Mouse (Mus musculus): ENCODE data around the gene Fancb. TPM values are rescaled to one million over a fixed set of nuclear protein-coding genes. Genes with fewer than 3 reads are reported as not detected.

The Fancb gene
- polyA plus RNA-seq, 1 experiment, result 11.2 TPM

GRCm38 (mm10) chrX:164971206-164971605 lies 9.2 kb upstream of the Fancb start:
- H3K9ac ChIP-seq (ENCODE audit: low read depth, poor library complexity, severe bottlenecking), result no peak overlapping the region
- H3K27me3 ChIP-seq (ENCODE audit: control insufficient read depth, insufficient read depth, low read length, poor library complexity, severe bottlenecking), result no peaks in the 10 kb centered on the region
- no peaks in the 10 kb centered on the region for H3K9me3 ChIP-seq (replicated peaks; ENCODE audit: control insufficient read depth, insufficient read depth, low read length, poor library complexity, severe bottlenecking)
- no peaks in the 10 kb centered on the region for H3K36me3 ChIP-seq (ENCODE audit: control insufficient read depth, insufficient read depth, low read length, poor library complexity, severe bottlenecking)
- TF ChIP-seq EP300 (IDR thresholded peaks at IDR 0.05; ENCODE audit: insufficient read depth, low read depth, low read length), result no peak
- TF ChIP-seq CTCF (IDR thresholded peaks at IDR 0.05; ENCODE audit: low read depth, low read length), result no peak
- TF ChIP-seq POLR2A (IDR thresholded peaks at IDR 0.05; ENCODE audit: insufficient read depth, low read length), result no peak
- no peak overlapping the region for H3K27ac ChIP-seq (ENCODE audit: insufficient read depth, low read length)
- H3K4me3 ChIP-seq (ENCODE audit: low read depth, low read length), result no peak overlapping the region
- H3K4me1 ChIP-seq (ENCODE audit: control insufficient read depth, insufficient read depth, low read length), result no peaks in the 10 kb centered on the region

GRCm38 (mm10) chrX:164978866-164979265 lies 1.5 kb upstream of the Fancb start:
- Histone ChIP-seq H3K36me3 (ENCODE audit: control insufficient read depth, insufficient read depth, low read length, poor library complexity, severe bottlenecking) (no peaks in the 10 kb centered on the region), H3K27ac (ENCODE audit: insufficient read depth, low read length) (no peak overlapping the region), H3K27me3 (ENCODE audit: control insufficient read depth, insufficient read depth, low read length, poor library complexity, severe bottlenecking) (no peaks in the 10 kb centered on the region), H3K4me1 (ENCODE audit: control insufficient read depth, insufficient read depth, low read length) (peaks cover 2% of the 10 kb centered on the region), H3K9ac (ENCODE audit: low read depth, poor library complexity, severe bottlenecking) (no peak overlapping the region), H3K4me3 (ENCODE audit: low read depth, low read length) (no peak overlapping the region), H3K9me3 (replicated peaks; ENCODE audit: control insufficient read depth, insufficient read depth, low read length, poor library complexity, severe bottlenecking) (no peaks in the 10 kb centered on the region)
- TF ChIP-seq CTCF (IDR thresholded peaks at IDR 0.05; ENCODE audit: low read depth, low read length), result no peak
- no peak for TF ChIP-seq EP300 (IDR thresholded peaks at IDR 0.05; ENCODE audit: insufficient read depth, low read depth, low read length)
- no peak for TF ChIP-seq POLR2A (IDR thresholded peaks at IDR 0.05; ENCODE audit: insufficient read depth, low read length)

- Histone ChIP-seq H3K9ac (ENCODE audit: low read depth, poor library complexity, severe bottlenecking) (no peak overlapping the region), H3K4me1 (ENCODE audit: control insufficient read depth, insufficient read depth, low read length) (no peaks in the 10 kb centered on the region), H3K27ac (ENCODE audit: insufficient read depth, low read length) (no peak overlapping the region), H3K9me3 (replicated peaks; ENCODE audit: control insufficient read depth, insufficient read depth, low read length, poor library complexity, severe bottlenecking) (no peaks in the 10 kb centered on the region), H3K4me3 (ENCODE audit: low read depth, low read length) (no peak overlapping the region), H3K27me3 (ENCODE audit: control insufficient read depth, insufficient read depth, low read length, poor library complexity, severe bottlenecking) (no peaks in the 10 kb centered on the region), H3K36me3 (ENCODE audit: control insufficient read depth, insufficient read depth, low read length, poor library complexity, severe bottlenecking) (no peaks in the 10 kb centered on the region)
- TF ChIP-seq POLR2A (IDR thresholded peaks at IDR 0.05; ENCODE audit: insufficient read depth, low read length) (no peak), EP300 (IDR thresholded peaks at IDR 0.05; ENCODE audit: insufficient read depth, low read depth, low read length) (no peak), CTCF (IDR thresholded peaks at IDR 0.05; ENCODE audit: low read depth, low read length) (no peak)
Measured at GRCm38 (mm10) chrX:165003141-165003540, 22.7 kb downstream of the Fancb start.

- Histone ChIP-seq H3K9me3 (replicated peaks; ENCODE audit: control insufficient read depth, insufficient read depth, low read length, poor library complexity, severe bottlenecking) (no peaks in the 10 kb centered on the region), H3K27ac (ENCODE audit: insufficient read depth, low read length) (no peak within 1 kb of the TSS), H3K4me1 (ENCODE audit: control insufficient read depth, insufficient read depth, low read length) (no peaks in the 10 kb centered on the region), H3K27me3 (ENCODE audit: control insufficient read depth, insufficient read depth, low read length, poor library complexity, severe bottlenecking) (no peaks in the 10 kb centered on the region), H3K4me3 (ENCODE audit: low read depth, low read length) (no peak within 1 kb of the TSS), H3K9ac (ENCODE audit: low read depth, poor library complexity, severe bottlenecking) (no peak within 1 kb of the TSS), H3K36me3 (ENCODE audit: control insufficient read depth, insufficient read depth, low read length, poor library complexity, severe bottlenecking) (no peaks in the 10 kb centered on the region)
- TF ChIP-seq EP300 (IDR thresholded peaks at IDR 0.05; ENCODE audit: insufficient read depth, low read depth, low read length), result no peak
- no peak for TF ChIP-seq POLR2A (IDR thresholded peaks at IDR 0.05; ENCODE audit: insufficient read depth, low read length)
- TF ChIP-seq CTCF (IDR thresholded peaks at IDR 0.05; ENCODE audit: low read depth, low read length), result no peak
Measured at GRCm38 (mm10) chrX:165004779-165005324, 24.5 kb downstream of the Fancb start, which contains the start of gene Gm17604. Gene Gm17604, minus strand, starts transcription at chrX:165004829.

Other genes with a start within 250 kb of the Fancb start
- gene Mospd2, start 217 bp upstream of the Fancb start, polyA plus RNA-seq (2011; ENCODE audit: insufficient read depth, insufficient read length, low read depth, missing spikeins), result 30.5 and 37.8 TPM in 2 replicates
- not detected in 2 replicates for gene Gm17604, start 24.2 kb downstream of the Fancb start, polyA plus RNA-seq (2011; ENCODE audit: insufficient read depth, insufficient read length, low read depth, missing spikeins)

Measured in ES-Bruce4 (cell line).